Mouse (Mus musculus): ENCODE measurements at regions not wholly inside any gene's neighbourhood (a gene's known extent, or its start where the extent isn't known, plus 50 kb on each side); places are given as distances from the start of the nearest gene placed in this dataset.

DNA sequence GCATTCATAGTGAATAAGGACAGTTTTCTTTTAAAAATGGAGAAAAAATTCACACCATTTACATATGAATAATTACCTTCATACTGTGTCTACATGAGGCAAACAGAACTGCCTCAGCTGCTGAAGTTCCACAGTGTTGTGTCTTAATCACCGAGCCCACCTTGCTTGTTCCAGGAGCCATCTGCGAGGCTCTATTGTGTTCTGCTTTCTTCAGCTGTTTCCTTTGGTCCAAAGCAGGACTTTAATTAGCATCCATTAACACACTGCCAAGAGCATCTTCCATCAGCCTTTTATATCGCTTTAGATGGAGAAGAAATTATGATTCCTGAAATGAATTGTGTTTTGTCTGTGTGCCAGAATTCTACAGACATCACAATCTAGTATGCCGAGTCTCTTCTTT, 3423.1 kb upstream of the Lrrc6 start:
- peak; percentile 68 for ATAC-seq (ENCODE audit: low FRiP score)

DNA sequence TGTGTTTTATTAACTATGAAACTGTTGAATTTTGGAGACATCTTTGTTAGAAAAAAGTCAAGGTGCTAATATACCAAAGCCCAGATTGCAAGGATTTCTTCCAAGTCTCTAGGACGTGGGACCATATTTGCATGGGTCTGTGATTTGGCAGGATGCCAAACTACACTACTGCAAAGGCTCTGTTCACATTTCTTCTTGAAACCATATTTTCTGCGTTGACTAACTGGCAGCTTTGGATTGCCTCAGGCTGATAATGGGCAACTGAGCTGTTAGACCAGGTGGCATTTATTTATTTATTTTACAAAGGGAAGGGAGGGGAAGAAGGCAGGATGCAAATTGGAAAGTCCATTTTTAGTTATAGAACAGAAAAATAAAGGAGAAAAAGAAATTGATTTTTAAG, 3422.6 kb upstream of the Lrrc6 start:
- Histone ChIP-seq H3K27me3 (no peaks in the 10 kb centered on the region), H3K36me3 (no peaks in the 10 kb centered on the region), H3K4me3 (no peak overlapping the region), H3K9me3 (no peaks in the 10 kb centered on the region), H3K9ac (no peak overlapping the region), H3K4me2 (no peak overlapping the region), H3K4me1 (replicated peaks) (no peaks in the 10 kb centered on the region), H3K27ac (no peak overlapping the region)
- 24% methylated on average over 2 of the region's 2 CpGs for WGBS
- ATAC-seq (ENCODE audit: low FRiP score): no peak

More for the DNA sequence above, 3423.1 kb upstream of the Lrrc6 start:
- Histone ChIP-seq H3K27ac (no peak overlapping the region), H3K27me3 (no peaks in the 10 kb centered on the region), H3K9ac (no peak overlapping the region), H3K36me3 (no peaks in the 10 kb centered on the region), H3K9me3 (no peaks in the 10 kb centered on the region), H3K4me3 (no peak overlapping the region), H3K4me1 (replicated peaks) (no peaks in the 10 kb centered on the region), H3K4me2 (no peak overlapping the region)
- WGBS: 42% methylated on average over 4 of the region's 4 CpGs

DNA sequence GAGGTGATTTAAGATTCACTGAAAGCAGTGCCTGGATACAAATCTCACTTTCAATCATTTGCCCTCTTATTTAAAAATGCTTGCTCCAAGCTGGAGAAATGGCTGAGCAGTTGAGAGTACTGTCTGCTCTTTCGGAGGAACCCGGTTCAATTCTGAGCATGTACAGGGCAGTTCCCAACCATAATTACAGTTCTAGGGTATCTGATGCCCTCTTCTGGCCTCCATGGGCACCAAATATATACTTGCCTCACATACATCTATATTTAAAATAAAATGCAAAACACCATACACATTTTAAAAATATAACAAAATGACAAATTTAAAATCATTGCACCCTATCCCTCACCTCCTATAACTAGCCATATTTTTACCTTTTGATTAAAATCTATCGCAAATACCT, 3421.5 kb upstream of the Lrrc6 start:
- Histone ChIP-seq H3K4me2 (no peak overlapping the region), H3K9ac (no peak overlapping the region), H3K4me1 (replicated peaks) (no peaks in the 10 kb centered on the region), H3K27me3 (no peaks in the 10 kb centered on the region), H3K9me3 (no peaks in the 10 kb centered on the region), H3K36me3 (no peaks in the 10 kb centered on the region), H3K4me3 (no peak overlapping the region), H3K27ac (no peak overlapping the region)
- ATAC-seq (ENCODE audit: low FRiP score): no peak
- WGBS: 85% methylated on average over 3 of the region's 3 CpGs

DNA sequence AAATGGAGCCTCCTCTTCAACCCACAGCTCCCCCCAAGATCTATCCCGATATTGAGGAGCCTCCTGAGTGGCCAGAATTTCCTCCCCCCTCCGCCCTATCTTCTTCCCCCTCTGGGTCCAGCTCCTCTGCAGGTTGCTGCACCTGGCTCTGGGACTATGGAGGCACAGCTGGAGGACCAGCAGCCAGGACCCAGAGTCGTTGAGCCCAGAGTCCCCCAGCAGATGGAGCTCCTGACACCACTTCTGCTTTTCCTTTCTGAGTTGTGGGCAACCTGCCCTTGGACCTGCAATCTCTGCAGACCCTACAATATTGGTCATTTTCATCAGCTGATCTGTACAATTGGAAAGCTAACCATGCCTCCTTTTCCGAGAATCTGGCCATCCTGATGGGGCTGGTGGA, 3385.1 kb upstream of the Lrrc6 start:
- Histone ChIP-seq H3K4me1 (replicated peaks) (no peaks in the 10 kb centered on the region), H3K27ac (no peak overlapping the region), H3K4me3 (no peak overlapping the region), H3K4me2 (no peak overlapping the region), H3K9me3 (no peaks in the 10 kb centered on the region), H3K27me3 (no peaks in the 10 kb centered on the region), H3K36me3 (no peaks in the 10 kb centered on the region), H3K9ac (no peak overlapping the region)
- ATAC-seq (ENCODE audit: low FRiP score): no peak
- 75% methylated on average over 4 of the region's 4 CpGs for WGBS

DNA sequence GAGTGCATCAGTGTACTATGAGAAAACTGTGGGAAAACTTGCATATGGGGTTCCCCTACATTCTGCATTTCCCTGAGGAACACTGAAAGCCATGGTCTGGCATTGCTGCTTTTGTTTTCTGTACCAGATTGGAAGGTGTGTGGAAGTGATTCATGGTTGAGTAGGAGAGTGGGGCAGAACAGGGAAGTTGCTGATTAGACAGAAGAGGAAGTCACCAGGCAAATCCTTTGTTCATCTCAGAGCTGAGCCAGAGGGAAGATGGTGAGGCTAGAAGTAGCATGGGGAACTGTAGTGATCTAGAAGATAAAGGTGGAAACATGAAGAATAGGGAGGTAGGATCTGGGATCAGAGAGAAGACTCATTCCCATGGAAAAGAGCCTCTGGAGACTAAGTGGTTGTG, 3377.8 kb upstream of the Lrrc6 start:
- H3K27ac ChIP-seq: no peak overlapping the region
- H3K4me3 ChIP-seq: no peak overlapping the region
- no peak for ATAC-seq (ENCODE audit: low FRiP score)
- no peak overlapping the region for H3K4me2 ChIP-seq
- H3K9ac ChIP-seq: no peak overlapping the region
- no peaks in the 10 kb centered on the region for H3K9me3 ChIP-seq
- no peaks in the 10 kb centered on the region for H3K27me3 ChIP-seq
- no peaks in the 10 kb centered on the region for H3K4me1 ChIP-seq (replicated peaks)
- no peaks in the 10 kb centered on the region for H3K36me3 ChIP-seq

DNA sequence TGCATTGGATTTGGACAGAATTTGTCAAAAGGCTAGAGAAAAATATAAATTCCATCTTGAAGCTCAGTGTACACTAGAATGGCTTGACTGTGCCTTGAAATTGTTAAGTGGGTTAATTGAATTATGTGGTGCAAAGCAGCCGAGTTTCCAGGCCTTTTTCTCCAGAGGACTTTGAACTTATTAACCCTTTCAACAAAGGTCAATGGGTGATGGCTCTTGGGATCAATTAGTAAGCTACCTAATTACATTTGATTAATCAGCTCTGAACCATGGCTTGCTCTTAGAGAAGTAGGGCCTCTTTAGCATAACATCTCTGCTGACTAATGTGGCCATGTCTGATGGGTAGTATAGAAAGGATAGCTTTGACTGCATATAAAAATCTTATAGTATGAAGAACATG, 3352.8 kb upstream of the Lrrc6 start:
- H3K9ac ChIP-seq: no peak overlapping the region
- no peak overlapping the region for H3K4me3 ChIP-seq
- WGBS: 5% methylated on average over 1 of the region's 1 CpGs
- H3K27ac ChIP-seq: no peak overlapping the region
- H3K36me3 ChIP-seq: no peaks in the 10 kb centered on the region
- no peaks in the 10 kb centered on the region for H3K4me1 ChIP-seq (replicated peaks)
- H3K4me2 ChIP-seq: no peak overlapping the region
- no peak for ATAC-seq (ENCODE audit: low FRiP score)
- no peaks in the 10 kb centered on the region for H3K9me3 ChIP-seq
- H3K27me3 ChIP-seq: no peaks in the 10 kb centered on the region

DNA sequence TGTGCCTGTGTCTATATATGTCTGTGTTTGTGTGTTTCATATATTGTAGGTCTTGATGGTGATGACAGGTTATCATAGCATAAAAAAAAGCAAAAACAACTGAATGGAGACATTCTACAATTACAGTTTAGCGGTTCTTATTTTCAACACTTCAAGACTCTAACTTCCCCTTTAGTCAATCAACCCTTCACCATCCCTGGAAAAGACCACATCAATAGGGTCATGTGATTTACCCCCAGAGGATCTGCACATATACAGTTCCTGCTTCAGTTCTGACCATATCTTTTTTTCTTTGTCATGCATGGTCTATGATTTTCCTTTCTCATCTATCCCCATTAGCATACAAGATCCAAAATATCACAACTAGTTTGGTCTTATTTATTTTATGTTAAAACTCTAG, 3348.9 kb upstream of the Lrrc6 start:
- Histone ChIP-seq H3K4me2 (no peak overlapping the region), H3K9me3 (no peaks in the 10 kb centered on the region), H3K27ac (no peak overlapping the region), H3K9ac (no peak overlapping the region), H3K4me1 (replicated peaks) (no peaks in the 10 kb centered on the region), H3K27me3 (no peaks in the 10 kb centered on the region), H3K36me3 (no peaks in the 10 kb centered on the region), H3K4me3 (no peak overlapping the region)
- ATAC-seq (ENCODE audit: low FRiP score): no peak
- 86% methylated on average over 1 of the region's 1 CpGs for WGBS
